9 mouse cellular contexts compared by ENCODE assay signal in the genomic region with DNA sequence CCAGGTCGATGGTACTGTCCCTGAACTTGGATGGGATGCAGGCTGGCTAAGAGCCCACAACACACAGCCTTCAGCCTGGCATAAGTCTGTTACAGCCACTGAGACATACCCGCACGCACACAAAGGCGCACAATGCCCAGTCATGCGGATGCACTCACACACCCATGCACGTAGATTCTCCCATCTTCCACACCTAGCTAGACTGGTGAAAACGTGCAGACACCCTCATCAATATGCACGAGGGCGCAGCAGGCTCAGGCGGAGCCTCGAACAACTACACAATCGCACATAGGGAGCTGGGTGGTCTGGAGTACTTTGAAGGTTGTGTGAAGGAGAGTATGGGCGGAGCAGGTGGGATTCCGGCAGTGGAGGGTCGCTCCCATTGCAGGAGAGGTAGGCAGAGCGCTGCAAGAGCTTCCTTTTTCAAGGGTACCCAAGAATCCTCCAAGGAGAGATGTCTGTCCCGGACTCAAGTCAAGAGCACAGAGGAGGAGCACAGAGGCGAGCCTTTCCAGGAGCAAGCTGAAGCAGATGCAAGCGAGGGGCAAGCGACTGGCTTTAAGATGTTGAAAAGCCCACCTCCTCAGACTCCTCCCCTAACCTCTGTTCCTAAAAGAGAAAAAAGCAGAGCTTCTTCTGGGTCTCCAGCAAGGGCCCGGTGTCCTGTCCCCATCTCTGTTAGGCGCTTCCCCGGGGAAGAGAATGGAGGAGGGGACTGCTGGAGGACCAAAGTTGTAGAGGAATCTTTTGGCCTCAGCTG. TPM values are rescaled to one million over a fixed set of nuclear protein-coding genes. Genes with fewer than 3 reads are reported as not detected.
DNase-seq lines count a peak whose midpoint lies in the region; ATAC-seq lines count a peak whose summit lies in the region.
"Had no signal": no experiment of that assay in that cellular context is flagged by ENCODE, and none has a peak within 500 bp of the region (broad histone marks: within the 10 kb centered on the region; RNA-seq: fewer than 3 reads in every experiment).

No protein-coding gene starts in this region.

- intact Hi-C loops in heart, postnatal 36 days (cut with DNase I) = loop anchor here (10.0 kb wide), 1 partner anchor 161 kb away; no protein-coding TSS in a partner anchor

- H3K36me3 ChIP-seq in lung, embryonic 15.5 days = no peaks in the 10 kb centered on the region
- H3K36me3 ChIP-seq in embryonic facial prominence, embryonic 13.5 days = no peaks in the 10 kb centered on the region
- no peaks in the 10 kb centered on the region for H3K36me3 ChIP-seq in limb, embryonic 10.5 days

- H3K9me3 ChIP-seq in lung, embryonic 15.5 days = no peaks in the 10 kb centered on the region
- no peaks in the 10 kb centered on the region for H3K9me3 ChIP-seq in embryonic facial prominence, embryonic 13.5 days
- no peaks in the 10 kb centered on the region for H3K9me3 ChIP-seq in limb, embryonic 10.5 days (replicated peaks)

- no peak for DNase-seq in lung, postnatal 4 days
- DNase-seq in limb, embryonic 10.5 days (ENCODE audit: low spot score) = peak; percentile 32
- DNase-seq in retina, embryonic 14.5 days (ENCODE audit: low spot score) = peak; percentile 43
- no peak for DNase-seq in layer of hippocampus, adult 9-11 months
- DNase-seq in adrenal gland, adult 2 months = no peak
- no peak for DNase-seq in heart, postnatal 36 days
- DNase-seq: adrenal gland, postnatal 25 days had no signal

- no peak overlapping the region for H3K9ac ChIP-seq in lung, embryonic 15.5 days
- no peak overlapping the region for H3K9ac ChIP-seq in embryonic facial prominence, embryonic 13.5 days

- no peak for ATAC-seq in lung, embryonic 15.5 days (ENCODE audit: borderline replicate concordance, extremely low read depth, low FRiP score, low TSS enrichment)
- ATAC-seq in embryonic facial prominence, embryonic 13.5 days (ENCODE audit: insufficient number of reproducible peaks, insufficient read depth, low FRiP score, low TSS enrichment, low read depth) = no peak

- H3K4me1 ChIP-seq in lung, embryonic 15.5 days = no peaks in the 10 kb centered on the region
- H3K4me1 ChIP-seq in embryonic facial prominence, embryonic 13.5 days = peaks cover 16% of the 10 kb centered on the region
- peaks cover 14% of the 10 kb centered on the region for H3K4me1 ChIP-seq in limb, embryonic 10.5 days

- peaks cover 48% of the 10 kb centered on the region for H3K27me3 ChIP-seq in lung, embryonic 15.5 days
- peaks cover 63% of the 10 kb centered on the region for H3K27me3 ChIP-seq in embryonic facial prominence, embryonic 13.5 days
- peaks cover 56% of the 10 kb centered on the region for H3K27me3 ChIP-seq in limb, embryonic 10.5 days (ENCODE audit: low read depth, poor library complexity, severe bottlenecking)

- peak overlapping the region; percentile 56; the same call in 1 of the 2 replicates for H3K4me2 ChIP-seq in lung, embryonic 15.5 days
- peak overlapping the region; percentile 92 for H3K4me2 ChIP-seq in embryonic facial prominence, embryonic 13.5 days

- no peak overlapping the region for H3K27ac ChIP-seq in lung, embryonic 15.5 days
- H3K27ac ChIP-seq in embryonic facial prominence, embryonic 13.5 days = no peak overlapping the region
- H3K27ac ChIP-seq in limb, embryonic 10.5 days = no peak overlapping the region

- WGBS in lung, embryonic 15.5 days = 5% methylated on average over 23 of the region's 23 CpGs
- WGBS in embryonic facial prominence, embryonic 13.5 days = 2% methylated on average over 23 of the region's 23 CpGs
- 3% methylated on average over 23 of the region's 23 CpGs for WGBS in limb, embryonic 10.5 days

- H3K4me3 ChIP-seq in lung, embryonic 15.5 days = no peak overlapping the region
- peak overlapping the region; percentile 51 for H3K4me3 ChIP-seq in embryonic facial prominence, embryonic 13.5 days
- H3K4me3 ChIP-seq in limb, embryonic 10.5 days = peak overlapping the region; percentile 56

RNA-seq across cellular contexts. Expression of a gene that starts 1.0 kb away (rescaled TPM):
- polyA plus RNA-seq in lung, embryonic 15.5 days (2015; fragmentation: Nextera tagmentation; extraction: Ambion mirVana) = 0.04 TPM in 1 of 2 replicates, not detected in the other
- polyA plus RNA-seq in embryonic facial prominence, embryonic 13.5 days (2015; fragmentation: Nextera tagmentation; extraction: Ambion mirVana) = 0.04 TPM in 1 of 2 replicates, not detected in the other
- polyA plus RNA-seq in limb, embryonic 10.5 days (2016; fragmentation: Nextera tagmentation; extraction: Ambion mirVana) = not detected in 2 replicates
- not detected for total RNA-seq in adrenal gland, adult 2 months (2021)
- not detected in 2 replicates for polyA plus RNA-seq in adrenal gland, adult 2 months (2012; rRNA removed)
- total RNA-seq in heart, postnatal 36 days (2021) = not detected
- total RNA-seq: adrenal gland, postnatal 25 days had no signal

Comparison
In these comparisons a context has a peak if more than half of its experiments do, and no peak if none do; other contexts are left out.
1. DNase-seq: peak in limb, embryonic 10.5 days (single experiment) and retina, embryonic 14.5 days (single experiment); none in lung, postnatal 4 days (0 of 2), layer of hippocampus, adult 9-11 months (single experiment), adrenal gland, adult 2 months (single experiment) and heart, postnatal 36 days (0 of 2).